ENCODE assay signal across 18 mouse cellular contexts in genomic region chr9:68957793-68958192, GRCm38 (mm10).
"Had no signal": no experiment of that assay in that cellular context is flagged by ENCODE, and none has a peak within 500 bp of the region (broad histone marks: within the 10 kb centered on the region; RNA-seq: fewer than 3 reads in every experiment).

No protein-coding gene starts in this region.

- H3K4me3 ChIP-seq: liver, embryonic 13.5 days; liver, embryonic 15.5 days; lung, embryonic 15.5 days; midbrain, embryonic 10.5 days; midbrain, embryonic 12.5 days; myocyte; neural tube, embryonic 13.5 days; stomach, embryonic 15.5 days had no signal

- H3K9me3 ChIP-seq: liver, embryonic 13.5 days; liver, embryonic 15.5 days; lung, embryonic 15.5 days; midbrain, embryonic 10.5 days; midbrain, embryonic 12.5 days; neural tube, embryonic 13.5 days; stomach, embryonic 15.5 days had no signal

- H3K27me3 ChIP-seq: liver, embryonic 13.5 days; liver, embryonic 15.5 days; lung, embryonic 15.5 days; midbrain, embryonic 12.5 days; stomach, embryonic 15.5 days had no signal

- H3K27ac ChIP-seq: liver, embryonic 13.5 days; liver, embryonic 15.5 days; lung, embryonic 15.5 days; midbrain, embryonic 10.5 days; midbrain, embryonic 12.5 days; neural tube, embryonic 13.5 days; stomach, embryonic 15.5 days; stomach, postnatal 0 days had no signal

- DNase-seq: liver, embryonic 13.5 days; lung, adult 18-20 months; lung, postnatal 4 days; midbrain, embryonic 14.5 days; right cerebral cortex, postnatal 14 days; thymus, adult 2 months; thymus, postnatal 25 days; thymus, postnatal 4 days had no signal

- H3K36me3 ChIP-seq: liver, embryonic 13.5 days; liver, embryonic 15.5 days; lung, embryonic 15.5 days; midbrain, embryonic 10.5 days; midbrain, embryonic 12.5 days; neural tube, embryonic 13.5 days; stomach, embryonic 15.5 days had no signal

- H3K9ac ChIP-seq: liver, embryonic 13.5 days; liver, embryonic 15.5 days; lung, embryonic 15.5 days; midbrain, embryonic 12.5 days; neural tube, embryonic 13.5 days; stomach, embryonic 15.5 days had no signal

- ATAC-seq: midbrain, embryonic 16.5 days had no signal

- H3K4me2 ChIP-seq: liver, embryonic 11.5 days; liver, embryonic 13.5 days; liver, embryonic 15.5 days; lung, embryonic 15.5 days; midbrain, embryonic 12.5 days; neural tube, embryonic 13.5 days; stomach, embryonic 15.5 days had no signal
